Mouse (Mus musculus): ENCODE data around the gene 1110059E24Rik. TPM values are rescaled to one million over a fixed set of nuclear protein-coding genes. Genes with fewer than 3 reads are reported as not detected.

Gene 1110059E24Rik
- polyA plus RNA-seq, 2 experiments: 6.6 to 13.7 TPM

- 57% methylated on average over 3 of the region's 3 CpGs for WGBS (ENCODE audit: insufficient replicate concordance)
- DNase-seq (ENCODE audit: low read depth in 3 of 3, low spot score in 3 of 3) (no peak), ATAC-seq (ENCODE audit: insufficient read depth) (no peak)
- H3K4me1 ChIP-seq (replicated peaks; ENCODE audit: control insufficient read depth in 2 of 2, insufficient read depth in 2 of 2, low read length in 1 of 2): no peaks in the 10 kb centered on the region
- no peak overlapping the region for H3K4me2 ChIP-seq (ENCODE audit: low read depth)
- H3K9ac ChIP-seq (replicated peaks): no peak overlapping the region
- H3K9me3 ChIP-seq (ENCODE audit: control insufficient read depth, low read length): no peaks in the 10 kb centered on the region
- no peak for TF ChIP-seq EP300 (IDR thresholded peaks at IDR 0.05; ENCODE audit: low read depth)
- no peaks in the 10 kb centered on the region for H3K36me3 ChIP-seq (replicated peaks; ENCODE audit: control insufficient read depth, insufficient read depth, low read depth)
- H3K4me3 ChIP-seq (ENCODE audit: insufficient read depth in 1 of 2, low read depth in 2 of 2, low read length in 2 of 2): no peak overlapping the region
- H3K27me3 ChIP-seq (ENCODE audit: control insufficient read depth, insufficient read depth, low read length): no peaks in the 10 kb centered on the region
- no peak overlapping the region for H3K27ac ChIP-seq
Observed at GRCm38 (mm10) chr19:21548947-21549346, 103.8 kb downstream of the 1110059E24Rik start.

GRCm38 (mm10) chr19:21537125-21537524 lies 115.7 kb downstream of the 1110059E24Rik start:
- WGBS (ENCODE audit: insufficient replicate concordance): 42% methylated on average over 3 of the region's 3 CpGs
- Histone ChIP-seq H3K27ac (no peak overlapping the region), H3K27me3 (ENCODE audit: control insufficient read depth, insufficient read depth, low read length) (no peaks in the 10 kb centered on the region), H3K4me3 (ENCODE audit: insufficient read depth in 1 of 2, low read depth in 2 of 2, low read length in 2 of 2) (no peak overlapping the region), H3K9me3 (ENCODE audit: control insufficient read depth, low read length) (no peaks in the 10 kb centered on the region), H3K4me1 (replicated peaks; ENCODE audit: control insufficient read depth in 2 of 2, insufficient read depth in 2 of 2, low read length in 1 of 2) (no peaks in the 10 kb centered on the region), H3K4me2 (ENCODE audit: low read depth) (no peak overlapping the region), H3K9ac (replicated peaks) (no peak overlapping the region), H3K36me3 (replicated peaks; ENCODE audit: control insufficient read depth, insufficient read depth, low read depth) (no peaks in the 10 kb centered on the region)
- TF ChIP-seq CTCF (IDR thresholded peaks at IDR 0.05; ENCODE audit: low read depth): no peak
- TF ChIP-seq EP300 (IDR thresholded peaks at IDR 0.05; ENCODE audit: low read depth): no peak
- ATAC-seq (ENCODE audit: insufficient read depth): no peak
- DNase-seq (ENCODE audit: low read depth in 3 of 3, low spot score in 3 of 3): no peak

Other genes starting within 250 kb of the 1110059E24Rik start
- gene Gda, start 179.5 kb downstream of the 1110059E24Rik start, polyA plus RNA-seq (2012; rRNA removed): 0.44 and 0.87 TPM in 2 replicates
- gene Gda, start 179.5 kb downstream of the 1110059E24Rik start, polyA plus RNA-seq (2014; fragmentation: Nextera tagmentation; extraction: Ambion mirVana): 0.79 and 0.92 TPM in 2 replicates
- gene Abhd17b, start 209 bp upstream of the 1110059E24Rik start, polyA plus RNA-seq (2012; rRNA removed): 2.2 and 3.3 TPM in 2 replicates
- gene Abhd17b, start 209 bp upstream of the 1110059E24Rik start, polyA plus RNA-seq (2014; fragmentation: Nextera tagmentation; extraction: Ambion mirVana): 7.0 TPM in 2 replicates
- 2.4 and 3.0 TPM in 2 replicates for gene Cemip2, start 125.4 kb upstream of the 1110059E24Rik start, polyA plus RNA-seq (2012; rRNA removed)
- gene Cemip2, start 125.4 kb upstream of the 1110059E24Rik start, polyA plus RNA-seq (2014; fragmentation: Nextera tagmentation; extraction: Ambion mirVana): 6.0 and 6.7 TPM in 2 replicates

Measured in liver, embryonic 14.5 days (tissue).